Mouse (Mus musculus) limb, embryonic 12.5 days (tissue): Measurements from ENCODE around the gene Tshz2. TPM values are rescaled to one million over a fixed set of nuclear protein-coding genes. Genes with fewer than 3 reads are reported as not detected.
"Not testable (repeated sequence)": the region's sequence is repeated elsewhere in the genome, so short reads cannot be mapped to it uniquely, and the experiment has no call there.

Experiments
- ATAC-seq: fragments of 200-750 bp; cut with Nextera tagmentation; 2 replicates; pipeline ENCODE4 v1.8.0; 2017; ENCODE audit warnings: low read depth, moderate TSS enrichment; ENCODE audit not compliant: insufficient number of reproducible peaks, insufficient read depth, low FRiP score, low TSS enrichment
- H3K27ac ChIP-seq: fragments of 300-500 bp; sonication (generic); 2 replicates; pipeline ENCODE4 v1.5.1; 2016; ENCODE audit warnings: mild to moderate bottlenecking, moderate library complexity
- H3K27me3 ChIP-seq: fragments of 300-500 bp; sonication (generic); 2 replicates; pipeline ENCODE4 v1.6.1; 2016; ENCODE audit warnings: mild to moderate bottlenecking, moderate library complexity
- H3K36me3 ChIP-seq: fragments of 300-500 bp; sonication (generic); 2 replicates; pipeline ENCODE4 v1.6.1; 2016; ENCODE audit warnings: mild to moderate bottlenecking, moderate library complexity
- H3K4me1 ChIP-seq: fragments of 300-500 bp; sonication (generic); replicated peaks from 2 replicates; pipeline ENCODE4 v1.6.1; 2016
- H3K4me2 ChIP-seq: fragments of 300-500 bp; sonication (generic); 2 replicates; pipeline ENCODE4 v1.6.1; 2016; ENCODE audit warnings: mild to moderate bottlenecking, moderate library complexity
- H3K4me3 ChIP-seq: fragments of 300-500 bp; sonication (generic); replicated peaks from 2 replicates; pipeline ENCODE4 v1.5.1; 2016; ENCODE audit warnings: mild to moderate bottlenecking
- H3K9ac ChIP-seq: fragments of 300-500 bp; sonication (generic); replicated peaks from 2 replicates; pipeline ENCODE4 v1.6.1; 2016; ENCODE audit warnings: mild to moderate bottlenecking, moderate library complexity
- H3K9me3 ChIP-seq: fragments of 300-500 bp; sonication (generic); 2 replicates; pipeline ENCODE4 v1.6.1; 2016; ENCODE audit warnings: mild to moderate bottlenecking, moderate library complexity
- WGBS: fragments of 180-500 bp; shearing (Covaris S2); methylation state at CpG from one replicate; pipeline ENCODE4 v1.1.7; 2016; 5-methylcytosine and 5-hydroxymethylcytosine counted together
- polyA plus RNA-seq: library from polyadenylated mRNA; unstranded; fragments of >200 nt; fragmentation: Nextera tagmentation; extraction: Ambion mirVana; gene quantifications from 2 replicates; pipeline ENCODE4 v1.2.1, GENCODE M21; 2016

The Tshz2 gene
- polyA plus RNA-seq, 1 experiment from 2014 or later, result 12.0 TPM

DNA sequence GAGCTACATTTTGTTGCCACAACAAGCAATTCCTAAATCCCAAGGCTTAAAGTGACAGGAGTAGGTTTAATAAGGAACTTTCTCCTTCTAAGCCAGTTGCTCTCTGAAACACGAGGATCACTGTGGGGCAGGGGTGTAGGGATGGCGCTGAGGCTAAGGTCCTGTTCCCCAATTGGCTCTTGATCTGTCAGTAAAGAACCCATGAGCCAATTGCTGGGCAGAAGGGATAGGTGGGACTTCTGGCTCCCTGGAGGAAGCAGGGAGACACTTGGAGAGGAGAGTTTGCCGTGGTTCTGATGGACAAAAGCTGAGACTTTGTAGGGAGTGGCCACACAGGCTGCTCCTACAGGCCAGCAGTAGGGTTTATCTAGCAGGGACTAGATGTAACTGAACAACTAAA lies 128.9 kb downstream of the Tshz2 start:
- H3K4me2 ChIP-seq, result no peak overlapping the region
- H3K36me3 ChIP-seq, result no peaks in the 10 kb centered on the region
- H3K27ac ChIP-seq, result no peak overlapping the region
- ATAC-seq, result no peak
- H3K27me3 ChIP-seq, result no peaks in the 10 kb centered on the region
- H3K4me3 ChIP-seq, result no peak overlapping the region
- 36% methylated on average over 3 of the region's 3 CpGs for WGBS
- no peak overlapping the region for H3K9ac ChIP-seq
- peaks cover 26% of the 10 kb centered on the region for H3K4me1 ChIP-seq
- 0 out of 2 replicates have a peak, but pooled peaks cover 5% of the 10 kb centered on the region for H3K9me3 ChIP-seq

DNA sequence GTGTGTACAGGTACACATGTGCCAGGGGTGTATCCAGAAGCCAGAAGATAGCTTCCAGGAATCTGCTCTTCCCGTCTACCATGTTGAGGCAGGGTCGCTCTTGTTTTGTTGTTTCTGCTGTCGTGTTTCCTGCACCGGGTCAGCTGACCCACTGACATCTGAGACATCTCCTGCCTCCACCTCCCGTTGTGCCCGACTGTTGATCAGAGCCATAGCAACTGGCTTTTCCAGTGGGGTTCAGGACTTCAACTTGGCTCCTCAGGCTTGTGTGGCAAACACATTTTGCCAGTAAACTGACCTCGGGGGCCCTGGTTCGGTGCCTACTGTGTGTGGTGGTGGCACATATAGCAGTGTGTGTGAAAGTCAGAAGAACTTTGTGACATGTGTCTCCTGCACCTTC lies 129.5 kb downstream of the Tshz2 start:
- ATAC-seq, result no peak
- WGBS, result 79% methylated on average over 8 of the region's 8 CpGs
- Histone ChIP-seq H3K36me3 (no peaks in the 10 kb centered on the region), H3K27ac (peak overlapping the region; percentile 29; the same call in 1 of the 2 replicates), H3K27me3 (no peaks in the 10 kb centered on the region), H3K4me3 (no peak overlapping the region), H3K4me2 (no peak overlapping the region), H3K9ac (no peak overlapping the region), H3K9me3 (0 out of 2 replicates have a peak, but pooled peaks cover 5% of the 10 kb centered on the region), H3K4me1 (peaks cover 21% of the 10 kb centered on the region)

GRCm38 (mm10) chr2:169763716-169764115 lies 130.9 kb downstream of the Tshz2 start:
- Histone ChIP-seq H3K9me3 (0 out of 2 replicates have a peak, but pooled peaks cover 5% of the 10 kb centered on the region), H3K4me2 (no peak overlapping the region), H3K27me3 (no peaks in the 10 kb centered on the region), H3K4me3 (no peak overlapping the region), H3K9ac (no peak overlapping the region), H3K36me3 (no peaks in the 10 kb centered on the region), H3K27ac (no peak overlapping the region), H3K4me1 (peaks cover 7% of the 10 kb centered on the region; the same call in 1 of the 2 replicates)
- 88% methylated on average over 8 of the region's 8 CpGs for WGBS
- ATAC-seq, result no peak

DNA sequence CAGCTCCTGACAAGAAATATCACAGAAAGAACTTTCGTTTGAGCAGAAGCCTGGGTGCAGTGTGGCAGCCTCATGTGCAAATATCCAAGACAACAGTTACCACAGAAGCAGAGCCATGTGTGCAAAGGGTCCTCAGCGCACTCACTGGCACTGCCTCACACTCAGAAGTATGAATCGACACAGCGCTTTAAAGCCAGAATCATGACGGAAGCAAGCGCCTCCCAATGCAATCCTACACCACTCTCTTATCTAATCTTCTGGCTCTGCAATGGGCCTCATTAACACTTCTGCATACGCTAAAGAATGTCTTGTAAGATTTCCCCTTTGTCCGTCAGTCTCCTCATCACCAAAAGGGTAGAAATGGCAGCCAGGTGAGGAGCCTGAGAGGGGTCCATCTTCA lies 133.4 kb downstream of the Tshz2 start:
- Histone ChIP-seq H3K36me3 (no peaks in the 10 kb centered on the region), H3K27ac (no peak overlapping the region), H3K27me3 (no peaks in the 10 kb centered on the region), H3K4me1 (0 out of 2 replicates have a peak, but pooled peaks cover 7% of the 10 kb centered on the region), H3K9ac (no peak overlapping the region), H3K4me2 (no peak overlapping the region), H3K4me3 (no peak overlapping the region), H3K9me3 (no peaks in the 10 kb centered on the region)
- 76% methylated on average over 8 of the region's 8 CpGs for WGBS
- ATAC-seq, result no peak

DNA sequence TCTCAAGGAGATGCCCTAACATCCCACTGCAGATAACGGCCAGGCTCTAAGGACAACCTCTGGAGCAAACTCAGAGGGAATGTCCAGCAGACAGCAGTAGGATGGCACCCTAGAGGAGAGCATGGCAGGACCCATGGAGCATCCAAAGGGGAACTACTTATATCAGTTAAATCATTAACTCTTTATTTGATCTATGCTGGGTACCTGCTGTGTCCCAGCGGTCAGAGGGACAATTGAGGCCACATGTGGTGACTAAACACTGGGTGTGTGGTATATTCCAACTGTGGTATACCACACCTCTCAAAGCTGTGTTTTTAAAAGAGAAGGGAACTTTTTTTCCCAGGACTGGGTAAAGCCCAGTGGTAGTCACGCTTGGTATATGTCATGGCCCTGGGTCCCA lies 134.5 kb downstream of the Tshz2 start:
- no peak for ATAC-seq
- no peaks in the 10 kb centered on the region for H3K9me3 ChIP-seq
- H3K4me1 ChIP-seq, result no peaks in the 10 kb centered on the region
- H3K4me3 ChIP-seq, result no peak overlapping the region
- 82% methylated on average over 3 of the region's 3 CpGs for WGBS
- no peak overlapping the region for H3K4me2 ChIP-seq
- no peak overlapping the region for H3K27ac ChIP-seq
- no peaks in the 10 kb centered on the region for H3K36me3 ChIP-seq
- H3K9ac ChIP-seq, result no peak overlapping the region
- H3K27me3 ChIP-seq, result no peaks in the 10 kb centered on the region

DNA sequence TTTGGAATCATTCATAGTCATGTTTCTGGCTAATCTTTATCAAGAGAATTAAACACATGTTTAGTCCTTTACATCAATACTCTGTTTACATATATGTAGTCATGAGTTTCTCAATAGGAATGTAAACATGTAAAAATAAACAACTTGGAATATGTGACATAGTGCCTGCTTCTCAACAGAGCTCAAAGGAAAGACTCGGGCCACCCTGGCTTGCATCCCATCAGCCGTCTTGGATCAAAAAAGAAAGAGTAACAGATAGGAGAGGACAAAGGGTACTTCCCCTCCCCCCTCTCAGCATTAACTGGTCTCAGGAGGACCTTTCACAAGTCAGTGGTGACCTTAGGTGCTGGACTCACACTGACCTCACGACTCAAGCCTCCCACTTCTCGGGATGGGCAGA lies 142.3 kb downstream of the Tshz2 start:
- Histone ChIP-seq H3K9ac (no peak overlapping the region), H3K27ac (no peak overlapping the region), H3K27me3 (no peaks in the 10 kb centered on the region), H3K4me2 (no peak overlapping the region), H3K9me3 (no peaks in the 10 kb centered on the region), H3K4me1 (no peaks in the 10 kb centered on the region), H3K4me3 (no peak overlapping the region), H3K36me3 (no peaks in the 10 kb centered on the region)
- WGBS, result 64% methylated on average over 4 of the region's 4 CpGs
- ATAC-seq, result no peak

DNA sequence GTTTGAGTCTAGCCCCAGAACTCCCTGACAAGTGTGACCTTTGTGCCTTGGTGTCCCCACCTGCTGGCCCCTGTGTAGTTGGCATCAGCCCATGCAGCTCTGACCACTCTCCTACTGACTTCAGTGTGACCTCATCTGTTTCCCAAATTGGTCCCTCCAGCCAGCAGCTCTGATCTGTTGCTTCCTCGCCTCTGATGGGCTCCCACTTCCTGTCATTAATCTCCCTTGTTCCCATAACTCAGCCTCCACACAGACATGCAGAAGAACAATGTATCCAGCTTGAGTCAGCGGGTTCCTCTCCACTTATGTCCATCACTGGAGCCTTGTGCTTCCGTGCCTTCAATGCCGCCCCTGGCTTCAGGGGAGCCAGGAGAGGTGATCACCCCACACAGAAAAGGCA lies 144.4 kb downstream of the Tshz2 start:
- Histone ChIP-seq H3K4me1 (peaks cover 3% of the 10 kb centered on the region), H3K4me3 (no peak overlapping the region), H3K9ac (no peak overlapping the region), H3K36me3 (no peaks in the 10 kb centered on the region), H3K4me2 (no peak overlapping the region), H3K27me3 (no peaks in the 10 kb centered on the region), H3K9me3 (no peaks in the 10 kb centered on the region), H3K27ac (no peak overlapping the region)
- no peak for ATAC-seq
- 50% methylated on average over 4 of the region's 4 CpGs for WGBS

DNA sequence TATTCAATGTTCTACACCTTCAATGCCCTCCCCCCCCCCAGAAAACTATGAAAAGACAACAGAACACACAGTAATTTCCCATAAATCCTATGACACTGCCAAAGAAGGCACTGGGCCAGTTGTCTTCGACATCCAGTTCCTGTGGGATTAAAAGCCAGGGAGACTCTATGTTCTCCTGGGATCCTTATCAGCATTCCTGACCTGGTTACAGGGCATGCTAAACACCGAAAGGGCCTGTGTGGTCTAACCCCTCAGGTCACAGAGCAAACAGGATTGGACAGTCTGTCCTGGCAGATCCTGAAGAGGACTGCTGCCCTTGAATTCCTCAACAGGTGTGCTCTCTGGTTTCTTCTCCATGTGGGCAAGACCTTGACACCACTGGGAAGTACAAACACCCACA lies 145.0 kb downstream of the Tshz2 start:
- no peak for ATAC-seq
- no peaks in the 10 kb centered on the region for H3K27me3 ChIP-seq
- no peak overlapping the region for H3K4me2 ChIP-seq
- peaks cover 7% of the 10 kb centered on the region for H3K4me1 ChIP-seq
- H3K9me3 ChIP-seq, result no peaks in the 10 kb centered on the region
- no peak overlapping the region for H3K9ac ChIP-seq
- no peak overlapping the region for H3K4me3 ChIP-seq
- H3K27ac ChIP-seq, result no peak overlapping the region
- 50% methylated on average over 2 of the region's 2 CpGs for WGBS
- no peaks in the 10 kb centered on the region for H3K36me3 ChIP-seq

- WGBS, result 89% methylated on average over 6 of the region's 6 CpGs
- no peaks in the 10 kb centered on the region for H3K36me3 ChIP-seq
- ATAC-seq, result no peak
- no peak overlapping the region for H3K4me2 ChIP-seq
- no peaks in the 10 kb centered on the region for H3K27me3 ChIP-seq
- H3K9me3 ChIP-seq, result no peaks in the 10 kb centered on the region
- peaks cover 16% of the 10 kb centered on the region for H3K4me1 ChIP-seq
- H3K9ac ChIP-seq, result no peak overlapping the region
- no peak overlapping the region for H3K27ac ChIP-seq
- H3K4me3 ChIP-seq, result no peak overlapping the region
Measured at GRCm38 (mm10) chr2:169778740-169779345, 146.0 kb downstream of the Tshz2 start.

DNA sequence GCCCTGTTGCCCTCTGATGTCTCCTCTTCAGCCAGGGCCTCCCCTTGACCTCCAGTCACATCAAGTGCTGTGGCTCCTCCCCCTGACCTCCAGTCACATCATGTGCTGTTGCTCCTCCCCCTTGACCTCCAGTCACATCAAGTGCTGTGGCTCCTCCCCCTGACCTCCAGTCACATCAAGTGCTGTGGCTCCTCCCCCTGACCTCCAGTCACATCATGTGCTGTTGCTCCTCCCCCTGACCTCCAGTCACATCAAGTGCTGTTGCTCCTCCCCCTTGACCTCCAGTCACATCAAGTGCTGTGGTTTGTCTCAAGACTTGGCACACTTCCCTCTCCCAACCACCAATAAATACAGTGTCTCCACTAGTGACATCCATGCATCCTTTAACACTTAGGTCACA lies 148.9 kb downstream of the Tshz2 start:
- not testable (repeated sequence) for H3K9me3 ChIP-seq, H3K4me3 ChIP-seq, H3K27ac ChIP-seq, H3K27me3 ChIP-seq, H3K36me3 ChIP-seq, H3K4me2 ChIP-seq, H3K9ac ChIP-seq, ATAC-seq
- peaks cover 26% of the 10 kb centered on the region for H3K4me1 ChIP-seq

DNA sequence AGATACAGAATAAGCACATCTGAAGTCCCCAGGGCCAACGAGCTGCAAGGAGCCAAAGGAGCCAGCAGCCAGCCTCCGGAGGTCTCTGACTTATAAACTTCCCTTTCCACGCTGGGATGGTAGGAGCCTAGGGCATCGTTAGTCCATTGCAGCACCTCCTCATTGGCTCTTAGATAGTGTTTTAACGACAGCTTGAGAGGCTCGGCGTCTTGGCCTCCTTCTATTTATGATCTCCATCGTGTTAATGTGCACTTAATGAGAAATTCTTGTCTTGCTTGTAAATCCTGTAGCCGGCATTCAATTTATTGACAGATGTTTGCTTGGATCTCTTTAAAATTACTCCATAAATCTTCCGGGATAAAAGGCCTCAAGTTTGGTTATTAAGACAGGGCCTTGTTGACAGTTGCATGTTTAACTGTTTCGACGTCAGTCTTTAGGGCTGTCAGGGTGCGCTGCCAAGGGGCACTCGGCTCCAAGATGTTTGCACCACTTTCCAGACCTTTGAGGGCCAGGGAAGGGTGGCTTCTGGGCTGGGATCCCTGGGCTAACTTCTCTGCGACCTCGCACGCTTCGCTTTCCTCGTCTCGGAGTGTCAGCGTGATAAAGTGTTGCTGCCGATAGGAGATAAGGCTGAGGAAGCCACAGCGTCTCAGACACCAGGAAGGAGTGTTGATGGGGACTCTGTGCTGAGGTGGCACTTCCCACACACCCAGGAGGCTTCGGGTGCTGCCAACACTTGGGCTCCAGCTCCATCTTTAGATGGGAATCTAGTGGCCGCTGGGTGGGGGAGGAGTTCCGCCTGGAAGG lies 150.3 kb downstream of the Tshz2 start:
- Histone ChIP-seq H3K27ac (no peak overlapping the region), H3K4me2 (peak overlapping the region; percentile 3; the same call in 1 of the 2 replicates), H3K4me1 (peaks cover 40% of the 10 kb centered on the region), H3K9ac (no peak overlapping the region), H3K36me3 (no peaks in the 10 kb centered on the region), H3K27me3 (no peaks in the 10 kb centered on the region), H3K9me3 (no peaks in the 10 kb centered on the region), H3K4me3 (no peak overlapping the region)
- 19% methylated on average over 26 of the region's 26 CpGs for WGBS
- no peak for ATAC-seq
